Mouse (Mus musculus): Measurements from ENCODE around the gene Pde4d. TPM values are rescaled to one million over a fixed set of nuclear protein-coding genes. Genes with fewer than 3 reads are reported as not detected.

The Pde4d gene
- polyA plus RNA-seq, 2 experiments: 11.7 to 17.3 TPM

DNA sequence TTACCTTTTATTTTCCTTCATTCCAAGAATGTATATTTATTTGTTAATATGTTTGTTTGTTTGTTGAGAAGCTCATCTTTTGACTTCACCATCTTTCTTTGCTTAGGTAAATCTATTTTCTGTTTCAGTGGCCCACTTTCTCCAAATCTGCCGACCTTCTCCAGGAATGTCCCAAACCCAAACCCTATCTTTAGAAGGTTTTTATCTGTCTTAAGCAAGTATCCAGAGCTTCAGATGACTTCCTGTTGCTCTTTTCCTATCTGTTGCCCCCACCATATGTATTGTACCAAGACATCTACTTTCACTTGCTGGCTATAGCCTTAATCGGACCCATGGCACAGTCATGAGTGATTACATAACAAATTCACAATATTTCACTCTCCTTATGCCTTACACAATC lies 1238.4 kb downstream of the Pde4d start:
- 90% methylated on average over 2 of the region's 2 CpGs for WGBS
- Histone ChIP-seq H3K9me3 (ENCODE audit: control insufficient read depth, low read length) (no peaks in the 10 kb centered on the region), H3K36me3 (ENCODE audit: control insufficient read depth, insufficient read depth, low read length) (no peaks in the 10 kb centered on the region), H3K4me3 (replicated peaks; ENCODE audit: low read length) (no peak overlapping the region), H3K27ac (replicated peaks; ENCODE audit: low read depth, low read length) (no peak overlapping the region), H3K9ac (ENCODE audit: low read depth, low read length, severe bottlenecking) (no peak overlapping the region), H3K4me1 (ENCODE audit: control insufficient read depth, insufficient read depth, low read length) (peaks cover 9% of the 10 kb centered on the region; the same call in 1 of the 2 replicates), H3K27me3 (ENCODE audit: control insufficient read depth, insufficient read depth, low read length) (no peaks in the 10 kb centered on the region), H3K4me2 (replicated peaks; ENCODE audit: low read depth, low read length, severe bottlenecking) (no peak overlapping the region)
- DNase-seq (ENCODE audit: low spot score): no peak
- no peak for TF ChIP-seq POLR2A (IDR thresholded peaks at IDR 0.05; ENCODE audit: borderline replicate concordance, extremely low read depth, insufficient read depth, insufficient read length)
- ATAC-seq (ENCODE audit: low FRiP score, low read depth): no peak

DNA sequence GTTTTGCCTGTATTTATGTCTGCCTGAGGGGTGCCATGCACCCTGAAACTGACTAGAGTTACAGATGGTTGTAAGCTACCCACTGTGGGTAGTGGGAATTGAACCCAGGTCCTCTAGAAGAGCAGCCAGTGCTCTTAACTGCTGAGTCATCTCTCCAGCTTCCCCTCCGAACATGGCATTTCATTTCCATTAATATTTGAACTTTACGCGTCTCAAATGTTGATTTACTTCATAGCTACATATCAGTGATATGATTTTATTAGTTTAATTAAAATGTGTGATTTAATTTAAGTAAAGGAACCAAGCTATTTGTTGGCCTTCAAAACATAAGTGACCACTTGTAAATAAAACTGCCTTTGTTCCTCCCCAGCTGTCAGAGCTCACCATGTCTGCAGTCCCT lies 1239.4 kb downstream of the Pde4d start:
- Histone ChIP-seq H3K9ac (ENCODE audit: low read depth, low read length, severe bottlenecking) (no peak overlapping the region), H3K4me2 (replicated peaks; ENCODE audit: low read depth, low read length, severe bottlenecking) (no peak overlapping the region), H3K9me3 (ENCODE audit: control insufficient read depth, low read length) (no peaks in the 10 kb centered on the region), H3K4me1 (ENCODE audit: control insufficient read depth, insufficient read depth, low read length) (peaks cover 9% of the 10 kb centered on the region; the same call in 1 of the 2 replicates), H3K36me3 (ENCODE audit: control insufficient read depth, insufficient read depth, low read length) (no peaks in the 10 kb centered on the region), H3K27ac (replicated peaks; ENCODE audit: low read depth, low read length) (no peak overlapping the region), H3K27me3 (ENCODE audit: control insufficient read depth, insufficient read depth, low read length) (no peaks in the 10 kb centered on the region), H3K4me3 (replicated peaks; ENCODE audit: low read length) (no peak overlapping the region)
- no peak for TF ChIP-seq POLR2A (IDR thresholded peaks at IDR 0.05; ENCODE audit: borderline replicate concordance, extremely low read depth, insufficient read depth, insufficient read length)
- no peak for DNase-seq (ENCODE audit: low spot score)
- no peak for ATAC-seq (ENCODE audit: low FRiP score, low read depth)
- 81% methylated on average over 3 of the region's 3 CpGs for WGBS

DNA sequence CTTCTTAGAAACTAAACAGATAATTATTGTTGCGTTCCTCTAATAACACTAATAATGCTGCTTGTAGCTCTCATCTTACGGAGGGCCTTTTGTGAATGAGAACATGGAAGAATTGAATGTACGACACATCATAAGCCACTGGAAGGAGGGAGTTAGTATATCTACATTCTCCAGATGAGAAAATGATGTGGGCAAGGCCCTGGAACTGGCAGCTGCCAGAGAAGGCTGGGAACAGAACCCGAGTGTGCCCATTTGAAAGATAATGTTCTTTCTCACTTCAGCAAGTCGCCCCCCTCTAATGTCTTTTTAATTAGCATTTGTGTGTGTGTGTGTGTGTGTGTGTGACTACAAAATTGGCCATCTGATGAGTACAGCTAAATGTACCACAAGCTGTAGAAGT lies 1240.8 kb downstream of the Pde4d start:
- H3K36me3 ChIP-seq (ENCODE audit: control insufficient read depth, insufficient read depth, low read length): no peaks in the 10 kb centered on the region
- H3K9ac ChIP-seq (ENCODE audit: low read depth, low read length, severe bottlenecking): no peak overlapping the region
- ATAC-seq (ENCODE audit: low FRiP score, low read depth): no peak
- no peak overlapping the region for H3K4me3 ChIP-seq (replicated peaks; ENCODE audit: low read length)
- TF ChIP-seq POLR2A (IDR thresholded peaks at IDR 0.05; ENCODE audit: borderline replicate concordance, extremely low read depth, insufficient read depth, insufficient read length): no peak
- no peak for DNase-seq (ENCODE audit: low spot score)
- H3K4me1 ChIP-seq (ENCODE audit: control insufficient read depth, insufficient read depth, low read length): peaks cover 12% of the 10 kb centered on the region
- WGBS: 80% methylated on average over 5 of the region's 5 CpGs
- H3K27ac ChIP-seq (replicated peaks; ENCODE audit: low read depth, low read length): no peak overlapping the region
- H3K27me3 ChIP-seq (ENCODE audit: control insufficient read depth, insufficient read depth, low read length): no peaks in the 10 kb centered on the region
- H3K4me2 ChIP-seq (replicated peaks; ENCODE audit: low read depth, low read length, severe bottlenecking): no peak overlapping the region
- no peaks in the 10 kb centered on the region for H3K9me3 ChIP-seq (ENCODE audit: control insufficient read depth, low read length)

DNA sequence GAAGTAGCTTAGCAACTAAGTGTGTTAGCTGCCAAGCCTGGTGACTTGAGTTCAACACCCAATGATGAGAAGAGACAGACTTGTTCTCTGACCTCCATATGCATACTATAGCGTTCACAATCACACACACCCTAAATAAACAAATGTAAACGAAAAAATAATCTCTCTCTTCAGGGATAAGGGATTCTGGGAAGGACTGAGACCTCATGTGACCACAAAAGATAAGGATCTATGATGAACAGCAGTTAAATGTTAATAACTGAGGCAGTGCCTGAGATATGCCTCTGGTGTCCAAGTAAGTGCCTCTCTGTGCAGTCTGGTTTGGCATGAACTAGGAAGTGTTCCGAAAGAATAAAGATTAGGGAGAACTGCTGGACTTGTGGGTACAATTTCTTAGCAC lies 1243.1 kb downstream of the Pde4d start:
- no peak for ATAC-seq (ENCODE audit: low FRiP score, low read depth)

DNA sequence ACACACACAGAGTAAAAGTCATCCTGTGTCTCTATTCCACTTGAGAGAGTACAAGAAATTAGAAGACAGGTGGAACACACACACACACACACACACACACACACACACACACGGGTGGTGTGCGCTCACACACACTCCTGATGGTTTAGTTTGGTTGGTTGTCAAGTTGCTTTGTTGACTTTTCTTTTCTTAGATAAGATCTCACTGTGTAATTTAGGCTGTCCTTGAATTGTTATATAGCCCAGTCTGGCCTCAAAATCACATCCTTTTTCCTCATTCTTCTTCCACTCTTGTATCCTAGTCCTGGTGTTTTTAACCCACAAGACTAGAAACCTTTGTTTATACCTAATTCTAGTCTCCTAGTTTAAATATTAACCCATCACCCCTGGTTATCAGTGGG lies 1244.0 kb downstream of the Pde4d start:
- no peak for TF ChIP-seq POLR2A (IDR thresholded peaks at IDR 0.05; ENCODE audit: borderline replicate concordance, extremely low read depth, insufficient read depth, insufficient read length)
- Histone ChIP-seq H3K27ac (replicated peaks; ENCODE audit: low read depth, low read length) (no peak overlapping the region), H3K36me3 (ENCODE audit: control insufficient read depth, insufficient read depth, low read length) (no peaks in the 10 kb centered on the region), H3K9ac (ENCODE audit: low read depth, low read length, severe bottlenecking) (no peak overlapping the region), H3K4me2 (replicated peaks; ENCODE audit: low read depth, low read length, severe bottlenecking) (no peak overlapping the region), H3K9me3 (ENCODE audit: control insufficient read depth, low read length) (no peaks in the 10 kb centered on the region), H3K4me3 (replicated peaks; ENCODE audit: low read length) (no peak overlapping the region), H3K27me3 (ENCODE audit: control insufficient read depth, insufficient read depth, low read length) (no peaks in the 10 kb centered on the region), H3K4me1 (ENCODE audit: control insufficient read depth, insufficient read depth, low read length) (peaks cover 9% of the 10 kb centered on the region)
- ATAC-seq (ENCODE audit: low FRiP score, low read depth) (no peak), DNase-seq (ENCODE audit: low spot score) (no peak)
- WGBS: 55% methylated on average over 2 of the region's 2 CpGs

More for the DNA sequence above, 1243.1 kb downstream of the Pde4d start:
- no peak overlapping the region for H3K27ac ChIP-seq (replicated peaks; ENCODE audit: low read depth, low read length)
- no peaks in the 10 kb centered on the region for H3K36me3 ChIP-seq (ENCODE audit: control insufficient read depth, insufficient read depth, low read length)
- no peak for TF ChIP-seq POLR2A (IDR thresholded peaks at IDR 0.05; ENCODE audit: borderline replicate concordance, extremely low read depth, insufficient read depth, insufficient read length)
- DNase-seq (ENCODE audit: low spot score): no peak
- H3K4me1 ChIP-seq (ENCODE audit: control insufficient read depth, insufficient read depth, low read length): peaks cover 9% of the 10 kb centered on the region
- no peak overlapping the region for H3K9ac ChIP-seq (ENCODE audit: low read depth, low read length, severe bottlenecking)
- no peaks in the 10 kb centered on the region for H3K9me3 ChIP-seq (ENCODE audit: control insufficient read depth, low read length)
- 50% methylated on average over 3 of the region's 3 CpGs for WGBS
- no peak overlapping the region for H3K4me2 ChIP-seq (replicated peaks; ENCODE audit: low read depth, low read length, severe bottlenecking)
- no peak overlapping the region for H3K4me3 ChIP-seq (replicated peaks; ENCODE audit: low read length)
- no peaks in the 10 kb centered on the region for H3K27me3 ChIP-seq (ENCODE audit: control insufficient read depth, insufficient read depth, low read length)

DNA sequence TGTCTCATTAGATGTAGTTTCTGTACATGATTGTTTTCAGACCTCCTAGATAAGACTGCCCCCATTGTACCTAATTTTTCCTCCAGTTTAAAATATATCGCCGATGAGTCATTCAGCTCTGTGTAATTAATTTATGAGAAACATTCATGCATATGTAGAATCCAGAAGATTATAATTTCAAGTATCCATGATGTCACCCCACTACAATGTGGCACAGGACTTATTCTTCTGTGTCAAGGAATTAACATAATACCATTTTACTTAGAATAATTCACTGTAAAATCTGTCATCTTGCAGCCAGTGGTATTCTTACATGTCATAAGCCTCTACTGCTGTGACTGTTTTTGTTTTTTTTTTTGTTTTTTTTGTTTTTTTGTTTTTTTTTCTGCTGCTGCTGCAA lies 1244.5 kb downstream of the Pde4d start:
- WGBS: 86% methylated on average over 2 of the region's 2 CpGs

More for the DNA sequence above, 1244.5 kb downstream of the Pde4d start:
- ATAC-seq (ENCODE audit: low FRiP score, low read depth) (no peak), DNase-seq (ENCODE audit: low spot score) (no peak)
- H3K9me3 ChIP-seq (ENCODE audit: control insufficient read depth, low read length): no peaks in the 10 kb centered on the region
- no peaks in the 10 kb centered on the region for H3K36me3 ChIP-seq (ENCODE audit: control insufficient read depth, insufficient read depth, low read length)
- H3K9ac ChIP-seq (ENCODE audit: low read depth, low read length, severe bottlenecking): no peak overlapping the region
- no peak overlapping the region for H3K27ac ChIP-seq (replicated peaks; ENCODE audit: low read depth, low read length)
- peaks cover 9% of the 10 kb centered on the region for H3K4me1 ChIP-seq (ENCODE audit: control insufficient read depth, insufficient read depth, low read length)
- H3K4me3 ChIP-seq (replicated peaks; ENCODE audit: low read length): no peak overlapping the region
- TF ChIP-seq POLR2A (IDR thresholded peaks at IDR 0.05; ENCODE audit: borderline replicate concordance, extremely low read depth, insufficient read depth, insufficient read length): no peak
- H3K27me3 ChIP-seq (ENCODE audit: control insufficient read depth, insufficient read depth, low read length): no peaks in the 10 kb centered on the region
- no peak overlapping the region for H3K4me2 ChIP-seq (replicated peaks; ENCODE audit: low read depth, low read length, severe bottlenecking)

Data from limb, embryonic 14.5 days (tissue).